Mouse (Mus musculus) midbrain, embryonic 10.5 days (tissue): ENCODE results near the gene Hykk. TPM values are rescaled to one million over a fixed set of nuclear protein-coding genes. Genes with fewer than 3 reads are reported as not detected.

Experiments
- DNase-seq: peaks from one replicate; pipeline ENCODE4 v3.0.0-alpha.2; 2017; ENCODE audit warnings: low spot score
- H3K27ac ChIP-seq: fragments of 300-500 bp; sonication (generic); replicated peaks from 2 replicates; pipeline ENCODE4 v1.5.1; 2016; ENCODE audit warnings: mild to moderate bottlenecking
- H3K27me3 ChIP-seq: fragments of 300-500 bp; sonication (generic); 2 replicates; pipeline ENCODE4 v1.6.1; 2016; ENCODE audit warnings: low read depth, mild to moderate bottlenecking; ENCODE audit not compliant: poor library complexity, severe bottlenecking
- H3K36me3 ChIP-seq: fragments of 300-500 bp; sonication (generic); 2 replicates; pipeline ENCODE4 v1.6.1; 2016; ENCODE audit warnings: mild to moderate bottlenecking, moderate library complexity
- H3K4me1 ChIP-seq: fragments of 300-500 bp; sonication (generic); 2 replicates; pipeline ENCODE4 v1.6.1; 2016
- H3K4me3 ChIP-seq: fragments of 300-500 bp; sonication (generic); 2 replicates; pipeline ENCODE4 v1.5.1; 2016; ENCODE audit warnings: mild to moderate bottlenecking, moderate library complexity
- H3K9me3 ChIP-seq: fragments of 300-500 bp; sonication (generic); replicated peaks from 2 replicates; pipeline ENCODE4 v1.6.1; 2016; ENCODE audit warnings: mild to moderate bottlenecking
- WGBS: fragments of 180-500 bp; shearing (Covaris S2); methylation state at CpG from one replicate; pipeline ENCODE4 v1.1.7; 2016; 5-methylcytosine and 5-hydroxymethylcytosine counted together
- polyA plus RNA-seq: library from polyadenylated mRNA; unstranded; fragments of >200 nt; fragmentation: Nextera tagmentation; extraction: Ambion mirVana; gene quantifications from 2 replicates; pipeline ENCODE4 v1.2.1, GENCODE M21; 2016

Gene Hykk
- polyA plus RNA-seq, 1 experiment from 2014 or later: 3.9 TPM

- Histone ChIP-seq H3K36me3 (no peaks in the 10 kb centered on the region), H3K4me3 (no peak overlapping the region), H3K27ac (no peak overlapping the region), H3K27me3 (no peaks in the 10 kb centered on the region), H3K4me1 (no peaks in the 10 kb centered on the region), H3K9me3 (no peaks in the 10 kb centered on the region)
- WGBS: 89% methylated on average over 3 of the region's 3 CpGs
- no peak for DNase-seq
Observed at GRCm38 (mm10) chr9:54990362-54990761, 73.3 kb downstream of the Hykk start.

DNA sequence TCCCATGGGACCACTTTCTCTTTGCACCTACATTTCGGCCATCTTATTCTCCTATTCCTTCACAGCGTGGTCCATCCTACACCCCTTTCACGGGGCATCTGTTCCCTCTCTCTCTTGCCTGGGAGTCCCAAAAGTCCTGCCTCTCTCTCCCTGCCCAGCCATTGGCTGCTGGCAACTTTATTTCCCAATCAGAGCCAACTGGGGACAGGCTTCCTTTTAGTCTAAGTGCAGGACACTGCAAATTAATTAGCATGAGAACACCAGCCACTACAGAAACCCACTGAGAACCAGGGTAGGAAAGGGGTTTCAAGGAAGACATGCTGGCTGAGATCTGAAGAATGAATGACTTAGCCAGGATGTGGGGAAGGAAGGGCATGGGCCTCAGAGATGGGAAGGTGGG, 77.3 kb downstream of the Hykk start:
- no peaks in the 10 kb centered on the region for H3K4me1 ChIP-seq

DNA sequence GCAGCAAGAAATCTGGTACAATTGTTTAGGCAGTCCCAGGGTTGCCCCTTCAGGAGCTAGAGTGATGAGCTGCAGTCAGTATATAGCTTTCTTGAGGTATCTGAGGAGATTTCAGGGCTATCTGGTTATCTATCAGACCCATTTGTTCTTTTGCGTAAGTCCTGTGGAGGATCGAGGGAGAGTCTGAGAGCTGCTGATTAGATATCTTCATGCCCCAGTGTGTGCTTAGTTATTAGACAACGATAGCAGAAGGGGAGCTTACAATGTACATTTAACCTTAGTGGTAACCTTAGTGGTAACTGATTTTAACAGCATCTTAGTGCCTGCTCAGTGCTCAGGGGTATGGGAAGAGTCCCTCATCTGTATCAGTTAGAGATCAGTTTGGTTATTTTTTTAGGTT, 78.6 kb downstream of the Hykk start:
- H3K36me3 ChIP-seq: no peaks in the 10 kb centered on the region
- no peaks in the 10 kb centered on the region for H3K27me3 ChIP-seq
- WGBS: 83% methylated on average over 3 of the region's 3 CpGs
- DNase-seq: no peak
- H3K9me3 ChIP-seq: no peaks in the 10 kb centered on the region
- no peak overlapping the region for H3K27ac ChIP-seq
- H3K4me1 ChIP-seq: peaks cover 4% of the 10 kb centered on the region; the same call in 1 of the 2 replicates
- H3K4me3 ChIP-seq: no peak overlapping the region

More for the DNA sequence above, 77.3 kb downstream of the Hykk start:
- whole genome bisulfite sequencing: 44% methylated on average over 3 of the region's 3 CpGs
- H3K4me3 ChIP-seq: no peak overlapping the region
- no peak overlapping the region for H3K27ac ChIP-seq
- H3K27me3 ChIP-seq: no peaks in the 10 kb centered on the region
- no peaks in the 10 kb centered on the region for H3K9me3 ChIP-seq
- no peak for DNase-seq
- H3K36me3 ChIP-seq: no peaks in the 10 kb centered on the region

Other genes starting within 250 kb of the Hykk start
- gene Dnaja4, start 218.4 kb upstream of the Hykk start, polyA plus RNA-seq: 3.1 and 3.2 TPM in 2 replicates
- gene Wdr61, start 182.8 kb upstream of the Hykk start, polyA plus RNA-seq: 168 and 188 TPM in 2 replicates
- gene Crabp1, start 152.5 kb upstream of the Hykk start, polyA plus RNA-seq: 1,146 and 1,287 TPM in 2 replicates
- 42.1 and 45.2 TPM in 2 replicates for gene Ireb2, start 53.5 kb upstream of the Hykk start, polyA plus RNA-seq
- 314 and 322 TPM in 2 replicates for gene Psma4, start 33.5 kb downstream of the Hykk start, polyA plus RNA-seq
- 0.97 and 1.3 TPM in 2 replicates for gene AY074887, start 33.7 kb downstream of the Hykk start, polyA plus RNA-seq
- 2.7 and 3.6 TPM in 2 replicates for gene Chrna5, start 63.6 kb downstream of the Hykk start, polyA plus RNA-seq
- gene Chrna3, start 109.3 kb downstream of the Hykk start, polyA plus RNA-seq: 8.2 and 8.8 TPM in 2 replicates
- gene Chrnb4, start 131.5 kb downstream of the Hykk start, polyA plus RNA-seq: 1.9 and 2.2 TPM in 2 replicates
- 37.7 and 38.0 TPM in 2 replicates for gene Ube2q2, start 231.6 kb downstream of the Hykk start, polyA plus RNA-seq